Mouse (Mus musculus) stomach, postnatal 0 days (tissue): ENCODE results near the gene Gm17631.

ENCODE experiments used
- CTCF ChIP-seq: IDR thresholded peaks from 2 replicates; pipeline ENCODE4 v1.5.1; 2016; ENCODE audit warnings: antibody characterized with exemption, low read depth, mild to moderate bottlenecking, moderate library complexity
- EP300 ChIP-seq: optimal IDR thresholded peaks from 2 replicates; pipeline ENCODE3; 2016; ENCODE audit warnings: antibody characterized with exemption

GRCm38 (mm10) chr6:129825559-129825958 is 36.9 kb upstream of the Gm17631 start:
- TF ChIP-seq CTCF: peak; percentile 12; the same call in 1 of the 2 replicates
- no peak for TF ChIP-seq EP300
